Mouse (Mus musculus) gastrocnemius, postnatal 4 days (tissue): Measurements from ENCODE around the gene Jam3. TPM values are rescaled to one million over a fixed set of nuclear protein-coding genes. Genes with fewer than 3 reads are reported as not detected.

Experiments
- DNase-seq, 2 experiments: peaks; one replicate each; pipeline ENCODE4 v3.0.0; 2021 to 2022; ENCODE audit warnings: low spot score in 2 of 2, mixed read lengths in 2 of 2
- total RNA-seq, 2 experiments: library from RNA; stranded (reverse); gene quantifications; 2 replicates each; pipeline ENCODE4 v1.2.3; 2021

Jam3 gene
- total RNA-seq, 2 experiments from 2014 or later, result 52.0 to 55.6 TPM

DNA sequence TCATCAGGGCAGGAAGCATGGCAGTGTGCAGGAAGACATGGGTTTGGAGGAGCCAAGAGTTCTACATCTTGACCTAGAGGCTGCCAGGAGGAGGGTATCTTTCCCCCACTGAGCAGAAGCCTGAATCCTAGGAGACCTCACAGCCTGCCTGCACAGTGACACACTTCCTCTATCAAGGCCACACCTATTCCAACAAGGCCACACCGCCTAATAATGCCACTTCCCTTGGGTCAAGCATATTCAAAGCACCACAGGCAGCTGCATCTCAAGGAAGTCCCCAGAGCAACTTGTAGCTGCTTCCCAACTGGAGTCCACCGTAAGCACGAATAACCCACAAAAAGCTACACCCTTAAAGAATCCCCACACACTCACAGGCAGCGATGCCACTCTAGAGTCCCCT lies 33.1 kb downstream of the Jam3 start:
- DNase-seq, result no peak

DNA sequence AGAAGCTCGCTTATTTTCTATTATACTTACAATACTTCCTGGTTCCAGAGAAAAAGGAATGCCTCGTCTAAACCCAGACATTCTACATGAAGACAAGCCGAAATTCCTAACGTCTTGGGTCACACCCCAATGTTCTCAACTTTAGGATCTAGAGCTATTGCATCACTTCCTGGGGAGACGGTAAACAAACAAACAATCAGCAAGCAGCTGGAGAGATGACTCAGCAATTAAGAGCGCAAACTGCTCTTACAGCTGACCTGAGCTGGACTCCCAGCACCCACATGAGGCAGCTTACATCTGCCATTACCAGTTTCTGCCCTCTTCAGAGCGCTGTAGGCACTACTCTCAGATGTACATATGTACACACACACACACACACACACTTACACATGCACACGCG lies 34.0 kb downstream of the Jam3 start:
- DNase-seq, result no peak

DNA sequence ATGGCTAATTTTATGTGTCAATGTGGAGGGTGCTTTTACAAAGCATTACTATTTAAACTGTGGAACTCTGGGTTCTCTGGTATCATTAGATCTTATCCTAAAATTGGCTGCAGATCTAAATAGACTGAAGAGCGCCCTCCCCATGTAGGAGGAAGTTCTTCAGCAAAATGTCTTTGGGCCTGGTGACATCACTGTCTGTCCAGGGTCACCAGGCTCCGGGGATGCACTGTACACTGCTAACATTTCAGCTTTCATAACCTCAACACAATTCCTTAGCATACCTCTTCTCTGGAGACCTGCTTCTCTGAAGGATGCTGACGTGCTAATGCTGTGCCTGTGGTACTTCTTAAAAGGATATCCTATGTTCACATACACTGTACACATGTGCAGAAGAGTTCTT lies 43.5 kb downstream of the Jam3 start:
- no peak for DNase-seq

DNA sequence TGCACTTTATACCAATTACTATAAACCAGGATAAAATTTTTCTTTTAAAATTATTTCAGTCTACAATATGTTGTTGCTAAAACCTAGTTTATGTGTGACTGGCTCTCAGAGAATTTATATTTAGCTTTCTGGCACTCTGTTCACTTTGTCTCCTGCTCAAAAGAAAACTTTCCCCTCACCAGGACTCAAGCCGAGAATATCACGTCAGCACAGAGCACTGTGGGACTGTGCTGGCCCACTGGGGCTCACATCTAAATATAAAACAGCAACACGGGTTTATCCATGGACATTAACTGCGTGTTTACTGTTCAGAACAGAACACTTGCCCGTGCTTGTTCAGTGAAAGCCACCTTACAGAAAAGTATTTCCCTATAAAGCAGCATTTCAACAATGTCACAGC lies 44.5 kb downstream of the Jam3 start:
- DNase-seq, result no peak

DNA sequence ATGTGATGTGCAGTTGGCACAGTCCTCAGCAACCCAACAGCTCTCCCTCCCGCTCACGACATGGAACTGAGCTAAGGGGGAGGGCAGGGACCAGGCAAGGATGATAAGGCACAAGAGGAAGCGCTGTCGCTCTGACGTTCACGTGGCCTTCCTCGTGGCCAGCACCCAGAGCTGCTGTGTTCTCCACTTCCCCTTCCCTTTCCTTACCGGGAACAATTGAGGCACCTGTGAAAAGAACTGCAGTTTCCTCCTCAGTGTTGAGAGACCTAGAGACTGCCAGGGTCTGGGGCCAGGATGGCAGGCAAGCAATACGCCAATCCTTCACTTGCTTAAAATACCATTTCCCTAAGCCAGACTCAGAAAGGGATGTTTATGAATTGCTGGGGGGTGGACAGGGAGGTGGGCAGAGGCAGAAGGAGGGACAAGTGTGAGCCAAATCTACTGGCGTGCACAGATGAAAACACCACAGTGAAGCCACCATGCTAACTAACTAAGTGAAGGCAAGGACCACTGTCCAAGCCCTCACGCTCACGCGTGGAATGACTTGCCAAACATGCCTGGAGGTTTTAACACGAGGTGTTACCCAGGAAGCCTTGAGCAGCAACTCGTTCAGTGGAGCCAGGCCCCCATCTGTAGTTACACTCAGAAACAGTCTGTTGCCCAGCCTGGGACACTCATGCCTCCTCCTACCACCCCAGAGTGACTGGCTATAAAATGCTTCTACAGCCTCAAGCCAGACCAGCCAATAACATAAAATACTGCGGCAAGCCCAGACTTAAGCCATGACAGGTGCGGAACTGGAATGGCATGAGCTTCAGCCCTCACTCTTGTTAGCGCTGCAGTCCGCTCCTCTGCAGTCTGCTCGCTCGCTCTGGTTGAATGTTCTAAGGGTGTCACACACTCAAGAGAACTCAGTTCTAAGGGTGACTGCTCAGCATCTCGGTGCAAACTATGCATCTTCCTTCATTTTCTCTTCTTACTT lies 45.4 kb downstream of the Jam3 start:
- DNase-seq, result peak in 1 of 2 experiments; percentile 37

DNA sequence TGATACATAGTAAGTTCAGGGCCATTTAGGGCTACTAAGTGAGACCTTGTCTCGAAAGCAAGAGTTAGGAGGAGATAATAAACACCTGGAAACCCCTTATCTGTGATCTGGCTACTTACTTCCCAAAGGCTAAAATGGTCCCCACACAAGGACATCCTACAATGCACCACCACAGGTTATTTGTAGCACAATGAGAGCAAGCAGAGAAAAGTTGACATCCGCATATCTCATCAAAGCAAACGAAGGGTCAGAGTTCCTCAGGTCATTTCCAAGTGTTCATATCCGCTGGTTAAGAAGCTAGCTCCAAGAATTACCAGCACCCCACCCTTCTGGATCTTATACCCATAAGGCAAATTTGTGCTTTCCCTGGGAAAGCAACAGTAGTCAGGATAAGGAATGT lies 46.8 kb downstream of the Jam3 start:
- DNase-seq, result no peak

DNA sequence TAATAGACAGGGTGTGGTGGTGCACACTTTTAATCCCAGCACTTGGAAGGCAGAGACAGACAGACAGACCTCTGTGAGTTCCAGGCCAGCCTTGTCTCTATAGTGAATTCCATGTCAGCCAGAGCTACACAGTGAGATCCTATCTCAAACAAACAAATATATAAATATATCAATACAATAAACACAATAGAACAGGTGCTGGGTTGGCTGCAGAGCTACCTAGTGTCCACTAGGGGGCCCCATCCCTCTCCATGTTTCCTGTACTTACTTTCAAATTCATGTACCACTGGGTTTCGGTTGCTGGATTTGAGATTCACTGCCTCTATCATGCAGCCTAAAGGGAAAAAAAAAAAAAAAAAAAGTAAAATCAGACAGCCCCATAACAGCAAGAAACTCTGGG lies 49.1 kb downstream of the Jam3 start:
- peak in 1 of 2 experiments; percentile 24 for DNase-seq

DNA sequence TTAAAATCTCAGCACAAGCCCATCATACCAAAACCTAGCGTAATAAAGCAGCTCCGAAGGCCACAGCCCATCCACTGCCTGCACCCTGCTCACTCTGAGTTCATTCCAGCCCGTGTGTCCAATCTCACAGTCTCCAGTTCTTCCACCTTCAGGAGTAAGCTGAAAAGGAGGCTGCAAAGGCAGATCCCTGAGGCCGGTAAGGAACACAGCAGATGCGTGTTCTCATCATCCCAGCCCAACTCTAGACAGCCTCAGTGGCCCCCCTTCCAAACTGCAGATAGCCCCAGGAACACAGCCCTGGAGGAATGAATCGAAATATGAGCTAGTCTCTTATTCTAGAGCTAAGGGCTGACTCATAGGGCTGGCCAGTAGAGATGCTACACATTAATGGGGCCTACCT lies 53.8 kb downstream of the Jam3 start:
- no peak for DNase-seq

DNA sequence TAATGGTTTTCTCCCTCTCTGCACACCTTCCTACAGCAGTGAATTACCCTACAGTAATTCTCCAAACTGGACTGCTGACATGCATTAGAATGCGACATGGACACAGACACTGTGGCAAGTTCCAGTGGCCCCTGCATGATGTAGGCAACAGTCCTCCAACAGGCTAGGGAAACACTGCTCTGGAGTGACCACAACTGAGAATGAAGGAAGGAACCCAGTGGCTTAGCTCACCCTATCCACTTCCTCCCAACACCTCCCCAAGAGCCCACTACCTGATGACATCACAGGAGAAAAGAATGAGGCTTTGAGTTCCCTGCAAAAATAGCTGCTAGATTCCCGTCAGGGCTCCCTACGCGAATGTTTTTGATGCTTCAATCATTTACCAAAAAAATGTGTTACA lies 55.7 kb downstream of the Jam3 start:
- DNase-seq, result no peak

DNA sequence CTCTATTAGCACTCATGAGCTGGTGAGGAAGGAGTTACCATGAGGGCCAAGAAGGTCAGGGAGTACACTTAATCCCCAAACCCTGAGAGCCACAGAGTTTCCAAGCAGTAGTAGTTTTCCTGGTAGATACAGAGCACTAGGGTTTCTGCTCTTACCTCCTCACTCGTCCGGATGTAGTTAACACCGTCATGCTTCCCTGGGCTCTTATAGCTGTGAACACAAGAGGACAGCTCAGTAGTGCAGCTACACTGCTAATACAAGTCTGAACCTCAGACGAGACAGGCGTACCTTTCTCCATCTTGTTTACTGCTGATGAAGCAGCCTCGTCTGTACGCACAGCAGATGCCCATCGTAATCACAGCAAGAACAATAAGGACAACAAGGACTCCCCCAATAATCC lies 56.7 kb downstream of the Jam3 start:
- no peak for DNase-seq

DNA sequence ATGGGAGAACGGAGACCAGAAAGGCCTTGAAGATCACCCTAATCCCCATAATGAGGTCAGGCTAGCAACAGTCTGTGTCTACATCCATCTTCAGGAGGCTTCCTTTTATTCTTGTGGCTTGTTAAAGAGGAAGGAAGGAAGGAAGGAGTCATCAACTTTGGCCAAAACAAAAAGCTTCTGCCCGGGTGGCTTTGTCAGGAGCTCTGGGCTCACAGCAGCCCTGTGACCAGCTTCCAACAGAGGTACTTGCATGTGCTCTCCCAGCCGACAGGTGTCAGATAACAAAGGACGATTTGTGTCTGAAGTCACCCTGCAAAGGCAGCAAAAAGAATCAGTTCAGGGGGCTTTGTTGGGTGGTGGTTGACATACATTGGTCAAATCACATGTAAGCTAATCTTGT lies 57.1 kb downstream of the Jam3 start:
- no peak for DNase-seq

DNA sequence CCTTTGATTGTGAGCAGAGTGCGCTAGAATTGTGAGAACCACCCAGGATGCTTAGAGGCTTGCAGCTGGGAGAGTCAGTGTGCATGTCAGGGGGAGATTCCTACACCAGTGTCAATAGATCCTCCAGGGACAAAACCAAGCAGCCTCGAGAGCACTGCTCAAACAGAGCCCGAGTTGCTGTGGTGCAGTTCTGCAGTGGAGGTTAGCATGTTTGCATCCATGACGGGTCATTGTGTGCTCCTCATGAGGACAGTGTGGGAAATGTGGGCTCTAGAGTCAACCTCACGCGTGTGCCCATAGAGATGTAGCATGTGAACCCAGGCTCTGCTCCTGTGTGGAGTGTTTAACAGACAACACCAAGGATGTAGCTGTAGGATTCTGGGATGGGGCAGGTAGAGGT lies 62.3 kb downstream of the Jam3 start:
- no peak for DNase-seq

DNA sequence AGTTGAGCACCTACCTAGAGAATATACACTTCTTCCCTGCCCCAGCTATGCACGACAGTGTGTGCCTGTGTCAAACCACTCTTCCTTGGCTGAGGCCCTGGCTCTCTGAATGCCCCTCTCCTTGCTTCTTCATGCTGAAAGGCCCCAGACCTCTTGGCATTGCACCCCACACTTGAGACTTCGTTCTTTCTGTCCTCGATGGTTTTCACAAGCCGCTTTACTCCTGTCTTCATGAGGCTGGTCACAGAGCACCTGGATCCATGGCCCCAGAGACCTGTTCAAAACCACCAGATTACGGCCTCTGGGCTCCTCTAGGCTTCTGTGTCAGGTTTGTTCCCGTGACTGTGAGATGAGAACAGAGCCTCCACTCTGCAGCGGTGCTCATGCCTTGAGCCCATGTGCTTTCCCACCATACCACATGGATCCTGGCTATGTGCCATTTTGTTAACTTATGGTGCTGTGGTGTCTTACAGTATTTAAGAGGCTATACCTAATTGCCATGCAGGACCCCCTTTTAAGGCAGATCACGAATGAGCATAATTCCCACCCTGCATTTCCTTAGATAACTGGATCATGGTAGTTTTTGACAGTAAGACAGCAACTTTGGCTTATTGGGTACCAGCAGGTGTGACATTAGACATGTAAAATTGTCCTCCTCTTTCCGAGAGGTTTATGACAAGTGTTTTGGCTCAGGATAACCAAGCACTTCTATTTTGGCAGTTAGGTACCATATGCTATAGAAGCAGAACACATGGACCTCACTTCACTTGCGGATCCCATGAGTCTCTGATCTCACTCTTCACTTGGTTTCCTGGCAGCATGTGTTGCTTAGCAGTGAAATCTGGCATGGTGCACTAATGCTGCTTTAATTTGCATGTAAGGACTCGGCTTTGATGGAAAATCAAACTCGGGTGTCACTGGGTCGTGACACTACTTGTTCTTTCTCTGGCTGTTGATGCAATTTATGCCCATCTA lies 64.1 kb downstream of the Jam3 start:
- DNase-seq, result no peak

DNA sequence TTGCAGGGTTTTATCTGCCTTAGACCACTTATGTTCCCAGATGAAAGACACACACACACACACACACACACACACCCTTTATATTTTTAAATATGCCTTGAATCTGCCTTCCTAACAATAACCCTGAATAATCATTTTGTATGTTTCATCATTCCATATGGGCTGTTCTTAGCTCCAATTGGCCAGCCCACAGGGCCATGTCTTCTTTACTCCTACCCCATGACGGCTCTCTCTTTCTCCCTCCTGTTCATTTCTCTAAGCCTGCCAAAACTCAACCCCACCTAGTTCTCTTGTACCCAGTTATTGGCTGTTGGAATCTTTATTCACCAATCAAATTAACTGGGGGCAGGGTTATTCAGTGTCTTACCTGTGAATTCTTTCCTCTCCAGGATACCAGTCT lies 65.1 kb downstream of the Jam3 start:
- no peak for DNase-seq

DNA sequence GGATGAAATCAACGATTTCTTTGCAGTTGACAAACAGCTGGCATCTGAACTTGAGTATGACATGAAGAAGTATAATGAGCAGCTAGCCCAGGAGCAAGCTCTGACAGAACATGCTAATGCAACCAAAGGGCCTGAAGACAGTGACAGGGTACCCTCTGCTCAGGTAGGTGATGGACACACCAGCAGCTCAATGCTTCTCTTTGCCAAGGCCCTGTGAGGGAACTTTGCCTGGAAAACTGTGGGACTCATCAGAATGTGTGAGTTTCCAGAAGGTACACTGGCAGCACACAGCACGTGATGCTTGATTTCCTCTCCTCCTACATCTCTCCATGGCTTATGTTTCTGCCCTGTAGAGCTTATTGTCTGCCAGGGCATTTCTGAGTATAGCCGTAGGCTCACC lies 67.8 kb downstream of the Jam3 start:
- no peak for DNase-seq

DNA sequence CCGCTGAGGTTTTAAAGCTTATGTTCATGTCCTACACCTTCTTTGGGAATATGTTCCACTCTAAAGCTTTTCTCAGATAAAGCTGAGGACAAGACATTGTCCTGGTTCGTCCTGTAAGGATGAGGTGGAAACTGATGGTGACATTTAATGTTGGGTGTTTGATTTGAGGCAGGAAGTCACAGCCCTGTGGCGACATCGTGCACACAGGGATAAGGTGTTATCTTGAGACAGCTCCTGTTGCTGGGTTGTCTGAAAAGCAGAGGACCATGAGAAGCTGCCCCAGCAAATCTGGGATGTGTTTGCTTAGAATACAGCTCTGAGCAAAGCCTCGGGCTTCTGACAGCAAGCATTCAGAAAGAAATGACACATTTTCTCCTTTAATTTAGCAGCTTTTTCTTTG lies 69.0 kb downstream of the Jam3 start:
- DNase-seq, result no peak

DNA sequence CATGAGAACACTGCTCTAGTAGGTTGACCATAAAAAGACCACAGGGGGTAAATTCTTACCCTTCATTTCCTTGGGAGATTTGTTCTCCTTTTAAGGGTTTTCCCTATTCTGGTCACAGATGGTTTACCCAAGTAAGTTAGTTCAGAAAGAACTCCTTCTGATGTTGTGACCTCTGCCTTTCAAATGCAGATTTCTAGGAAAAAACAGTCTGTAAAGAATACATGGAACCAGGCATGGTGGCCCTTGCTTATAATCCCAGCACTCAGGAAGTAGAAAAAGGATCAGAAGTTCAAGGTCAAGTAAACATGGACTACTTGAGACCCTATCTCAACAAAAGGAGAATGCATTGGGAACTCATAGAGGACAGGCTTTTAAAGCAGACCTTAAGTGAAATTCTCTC lies 79.4 kb downstream of the Jam3 start:
- no peak for DNase-seq

DNA sequence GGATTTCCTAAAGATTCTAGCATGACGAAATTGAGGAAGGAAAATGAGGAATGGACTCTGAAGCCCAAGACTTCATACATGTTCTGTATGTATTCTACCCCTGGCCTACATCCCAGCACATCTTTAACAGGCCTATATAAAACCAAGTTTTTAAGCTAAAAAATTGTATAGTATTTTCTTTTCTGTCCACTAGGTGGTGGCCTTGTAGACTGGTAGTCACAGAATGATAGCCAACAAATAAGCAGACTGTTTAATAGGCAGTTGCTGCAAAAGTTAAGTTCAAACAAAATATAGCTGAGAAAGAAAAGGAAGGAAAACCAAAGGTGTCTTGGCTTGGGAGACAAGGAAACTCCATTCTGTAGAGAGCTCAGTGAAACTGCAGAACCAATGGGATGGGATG lies 80.5 kb downstream of the Jam3 start:
- no peak for DNase-seq

DNA sequence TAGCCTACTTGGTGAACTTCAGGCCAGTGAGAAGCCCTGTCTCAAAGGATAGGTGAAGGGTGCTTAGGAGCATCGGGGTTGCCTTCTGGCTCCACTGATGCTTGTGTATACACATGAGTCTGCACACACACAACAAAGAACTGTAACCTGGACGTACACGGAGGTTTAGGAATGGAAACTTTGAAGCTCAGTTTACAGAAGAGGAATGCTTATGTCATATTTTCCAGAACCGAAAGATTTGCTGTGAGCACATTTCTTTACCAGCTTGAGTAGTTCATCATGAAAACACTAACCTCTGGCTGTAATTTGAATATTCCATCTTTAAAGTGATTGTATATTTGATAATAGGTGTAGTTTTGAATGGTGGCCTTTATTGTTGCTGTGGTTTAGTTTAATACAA lies 84.3 kb downstream of the Jam3 start:
- DNase-seq, result no peak

DNA sequence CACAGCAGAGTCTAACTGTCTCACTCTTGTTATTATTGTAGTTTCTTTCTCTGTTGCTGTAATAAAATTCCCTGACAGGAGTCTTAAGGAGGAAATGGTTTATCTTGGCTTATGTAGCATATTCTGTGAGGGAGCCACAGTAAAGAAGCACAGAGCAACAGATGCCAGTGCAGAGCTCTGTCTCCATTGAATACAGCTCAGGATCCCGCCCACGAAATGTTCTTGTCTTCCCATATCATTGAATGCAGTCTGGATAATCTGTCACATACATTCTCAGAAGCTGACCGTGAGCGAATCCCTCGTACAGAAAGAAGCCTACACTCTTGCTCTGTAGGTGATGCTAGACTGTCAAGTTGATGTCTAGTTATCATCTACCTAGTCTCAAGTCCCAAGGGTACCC lies 96.9 kb downstream of the Jam3 start:
- no peak for DNase-seq

DNA sequence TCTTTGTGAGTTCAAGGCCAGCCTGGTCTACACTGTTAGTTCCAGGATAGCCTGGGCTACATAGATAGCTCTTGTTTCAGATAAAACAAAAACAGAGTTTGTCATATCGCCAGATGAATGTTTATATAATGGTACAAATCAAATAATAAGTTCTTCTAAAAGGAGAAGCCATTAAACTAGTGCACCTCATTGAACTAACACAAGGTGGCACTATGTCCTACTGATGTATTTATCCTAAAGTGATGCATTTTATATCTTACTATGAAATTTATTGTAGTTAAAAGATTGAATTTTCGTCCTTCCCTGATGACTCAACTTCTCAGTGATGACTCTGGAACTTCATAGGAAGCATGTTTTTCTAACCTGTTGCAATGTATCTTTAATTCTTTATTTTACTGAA lies 105.7 kb downstream of the Jam3 start:
- no peak for DNase-seq
